Mouse (Mus musculus) CD4-positive, CD25-positive, alpha-beta regulatory T cell (primary cell): Measurements from ENCODE around the gene Eci1. TPM values are rescaled to one million over a fixed set of nuclear protein-coding genes. Genes with fewer than 3 reads are reported as not detected.

Experiments
- polyA plus RNA-seq: library from polyadenylated mRNA; unstranded; fragments of 100-300 nt; shearing (Covaris generic); gene quantifications from one replicate; pipeline ENCODE4 v1.2.1, GENCODE M21; 2017

Eci1 gene
- 75.0 TPM for polyA plus RNA-seq

GRCm38 (mm10) chr17:24426471-24427169 lies at the start of gene Eci1:
Gene Eci1 (plus strand): TSS chr17:24426641.

GRCm38 (mm10) chr17:24414230-24414976 lies 12.0 kb upstream of the Eci1 start, which contains the start of gene Rnps1:
Gene Rnps1 (plus strand): TSS chr17:24414565.

GRCm38 (mm10) chr17:24442632-24443155 lies 16.3 kb downstream of the Eci1 start, which contains the start of gene Dnase1l2:
Gene Dnase1l2 (minus strand): TSS chr17:24443105.

GRCm38 (mm10) chr17:24469910-24470602 lies 43.6 kb downstream of the Eci1 start, which contains the start of the genes E4f1 and Pgp:
Gene E4f1 (minus strand): TSS chr17:24470313.
Gene Pgp (plus strand): TSS chr17:24470392.

GRCm38 (mm10) chr17:24473612-24474275 lies 47.3 kb downstream of the Eci1 start, which contains the start of gene Bricd5:
Gene Bricd5 (plus strand): TSS chr17:24473884.

GRCm38 (mm10) chr17:24478663-24479380 lies 52.4 kb downstream of the Eci1 start, which contains the start of gene Mlst8:
Gene Mlst8 (minus strand): TSS chr17:24479078.

GRCm38 (mm10) chr17:24488186-24488661 lies 61.8 kb downstream of the Eci1 start, which contains the start of gene Caskin1:
Gene Caskin1 (plus strand): TSS chr17:24488601.

Other genes starting within 250 kb of the Eci1 start
- gene Tbc1d24, start 221.1 kb upstream of the Eci1 start, polyA plus RNA-seq: 0.80 TPM
- 0.04 TPM for gene Ntn3, start 217.1 kb upstream of the Eci1 start, polyA plus RNA-seq
- gene Tedc2, start 205.8 kb upstream of the Eci1 start, polyA plus RNA-seq: 4.0 TPM
- gene Ccnf, start 175.2 kb upstream of the Eci1 start, polyA plus RNA-seq: 2.6 TPM
- gene Abca17, start 75.6 kb upstream of the Eci1 start, polyA plus RNA-seq: 0.20 TPM
- gene Abca3, start 74.7 kb upstream of the Eci1 start, polyA plus RNA-seq: 29.9 TPM
- gene Rnps1, start 12.1 kb upstream of the Eci1 start, polyA plus RNA-seq: 197 TPM
- 3.2 TPM for gene Dnase1l2, start 16.5 kb downstream of the Eci1 start, polyA plus RNA-seq
- 107 TPM for gene E4f1, start 43.7 kb downstream of the Eci1 start, polyA plus RNA-seq
- gene Pgp, start 43.8 kb downstream of the Eci1 start, polyA plus RNA-seq: 42.3 TPM
- gene Bricd5, start 47.2 kb downstream of the Eci1 start, polyA plus RNA-seq: 0.31 TPM
- 26.4 TPM for gene Mlst8, start 52.4 kb downstream of the Eci1 start, polyA plus RNA-seq
- 0.18 TPM for gene Caskin1, start 62.0 kb downstream of the Eci1 start, polyA plus RNA-seq
- gene Traf7, start 101.3 kb downstream of the Eci1 start, polyA plus RNA-seq: 84.8 TPM
- gene Rab26, start 107.6 kb downstream of the Eci1 start, polyA plus RNA-seq: 4.5 TPM
- gene Pkd1, start 123.2 kb downstream of the Eci1 start, polyA plus RNA-seq: 50.6 TPM
- 46.5 TPM for gene Tsc2, start 206.0 kb downstream of the Eci1 start, polyA plus RNA-seq
- 7.4 TPM for gene Nthl1, start 206.0 kb downstream of the Eci1 start, polyA plus RNA-seq
- gene Slc9a3r2, start 223.7 kb downstream of the Eci1 start, polyA plus RNA-seq: 0.26 TPM
- gene Npw, start 231.8 kb downstream of the Eci1 start, polyA plus RNA-seq: not detected
- 22.6 TPM for gene Zfp598, start 243.0 kb downstream of the Eci1 start, polyA plus RNA-seq